Comparison of ENCODE assay signal across 10 mouse cellular contexts in genomic region chr19:11611541-11611945, GRCm38 (mm10). TPM values are rescaled to one million over a fixed set of nuclear protein-coding genes. Genes with fewer than 3 reads are reported as not detected.
A peak's percentile ranks its signal among the peaks of the same experiment; 100 is the strongest.
DNase-seq lines count a peak whose midpoint lies in the region; ATAC-seq and TF ChIP-seq lines count a peak whose summit lies in the region.
"Had no signal": no experiment of that assay in that cellular context is flagged by ENCODE, and none has a peak within 500 bp of the region (broad histone marks: within the 10 kb centered on the region; RNA-seq: fewer than 3 reads in every experiment).

No protein-coding gene starts in this region.

- 31% methylated on average over 6 of the region's 6 CpGs for WGBS in forebrain, postnatal 0 days
- WGBS in lung, embryonic 14.5 days = 13% methylated on average over 6 of the region's 6 CpGs
- WGBS in neural tube, embryonic 15.5 days = 30% methylated on average over 6 of the region's 6 CpGs

- H3K27me3 ChIP-seq in forebrain, postnatal 0 days (ENCODE audit: insufficient read depth, low read length) = no peaks in the 10 kb centered on the region
- H3K27me3 ChIP-seq in lung, embryonic 14.5 days (ENCODE audit: insufficient read depth, low read length) = no peaks in the 10 kb centered on the region
- no peaks in the 10 kb centered on the region for H3K27me3 ChIP-seq in neural tube, embryonic 15.5 days (replicated peaks)

- peak; percentile 91 for ATAC-seq in forebrain, postnatal 0 days
- peak; percentile 77; the same call in 1 of the 2 replicates for ATAC-seq in lung, embryonic 14.5 days (ENCODE audit: insufficient read depth)
- peak; percentile 92 for ATAC-seq in neural tube, embryonic 15.5 days (ENCODE audit: low FRiP score)

- no peaks in the 10 kb centered on the region for H3K36me3 ChIP-seq in forebrain, postnatal 0 days (ENCODE audit: insufficient read depth)
- no peaks in the 10 kb centered on the region for H3K36me3 ChIP-seq in lung, embryonic 14.5 days (ENCODE audit: insufficient read depth)
- H3K36me3 ChIP-seq in neural tube, embryonic 15.5 days = no peaks in the 10 kb centered on the region

- TF ChIP-seq CTCF in forebrain, postnatal 0 days (IDR thresholded peaks at IDR 0.05; ENCODE audit: low read depth) = peak; percentile 74
- peak; percentile 77 for TF ChIP-seq CTCF in lung, embryonic 14.5 days (IDR thresholded peaks at IDR 0.05; ENCODE audit: low read depth)

- no peaks in the 10 kb centered on the region for H3K9me3 ChIP-seq in forebrain, postnatal 0 days (ENCODE audit: low read length)
- no peaks in the 10 kb centered on the region for H3K9me3 ChIP-seq in lung, embryonic 14.5 days (ENCODE audit: low read depth, low read length)
- no peaks in the 10 kb centered on the region for H3K9me3 ChIP-seq in neural tube, embryonic 15.5 days (replicated peaks)

- H3K4me3 ChIP-seq in forebrain, postnatal 0 days (ENCODE audit: low read depth, low read length) = no peak overlapping the region
- H3K4me3 ChIP-seq in lung, embryonic 14.5 days (ENCODE audit: low read depth, low read length) = no peak overlapping the region
- no peak overlapping the region for H3K4me3 ChIP-seq in neural tube, embryonic 15.5 days (replicated peaks)

- no peaks in the 10 kb centered on the region for H3K4me1 ChIP-seq in forebrain, postnatal 0 days (ENCODE audit: insufficient read depth)
- 0 out of 2 replicates have a peak, but pooled peaks cover 3% of the 10 kb centered on the region for H3K4me1 ChIP-seq in lung, embryonic 14.5 days (ENCODE audit: insufficient read depth)
- no peaks in the 10 kb centered on the region for H3K4me1 ChIP-seq in neural tube, embryonic 15.5 days

- H3K9ac ChIP-seq in forebrain, postnatal 0 days = no peak overlapping the region
- H3K9ac ChIP-seq in lung, embryonic 14.5 days = no peak overlapping the region
- no peak overlapping the region for H3K9ac ChIP-seq in neural tube, embryonic 15.5 days (replicated peaks)

- DNase-seq in adrenal gland, adult 2 months = peak; percentile 21
- DNase-seq in adrenal gland, adult 18-20 months (ENCODE audit: low spot score in 2 of 2) = no peak
- DNase-seq in urinary bladder, postnatal 14 days (ENCODE audit: low spot score) = peak; percentile 11
- DNase-seq in urinary bladder, postnatal 10 days (ENCODE audit: low spot score) = no peak
- DNase-seq in forebrain, postnatal 0 days = peak; percentile 46
- peak; percentile 21 to 28 for DNase-seq in kidney, postnatal 36 days
- DNase-seq in lung, embryonic 14.5 days = peak; percentile 88

- no peak overlapping the region for H3K4me2 ChIP-seq in forebrain, postnatal 0 days (ENCODE audit: low read depth)
- H3K4me2 ChIP-seq in lung, embryonic 14.5 days = no peak overlapping the region
- no peak overlapping the region for H3K4me2 ChIP-seq in neural tube, embryonic 15.5 days

- no peak overlapping the region for H3K27ac ChIP-seq in forebrain, postnatal 0 days (ENCODE audit: low read depth, low read length)
- no peak overlapping the region for H3K27ac ChIP-seq in lung, embryonic 14.5 days (ENCODE audit: low read depth)
- H3K27ac ChIP-seq in neural tube, embryonic 15.5 days (replicated peaks) = no peak overlapping the region

RNA-seq across cellular contexts. Expression of gene Ms4a6d, which starts 6.9 kb away (rescaled TPM):
- 1 to 10 TPM; 6.2 to 6.4 TPM for total RNA-seq in adrenal gland, adult 2 months (2021)
- 3.8 and 5.4 TPM in 2 replicates for polyA plus RNA-seq in adrenal gland, adult 2 months (2012; rRNA removed)
- 10 to 100 TPM in 1 of 2 experiments, 1 to 10 TPM in 1; 8.2 to 11.6 TPM for total RNA-seq in adrenal gland, adult 18-20 months (2021)
- total RNA-seq in forebrain, postnatal 0 days (2014; rRNA removed) = 2.4 and 2.5 TPM in 2 replicates
- polyA plus RNA-seq in forebrain, postnatal 0 days (2015; fragmentation: Nextera tagmentation; extraction: Ambion mirVana) = 2.8 TPM in 2 replicates
- 5.2 and 6.0 TPM in 2 replicates for polyA plus RNA-seq in lung, embryonic 14.5 days (2014; fragmentation: Nextera tagmentation; extraction: Ambion mirVana)
- polyA plus RNA-seq in neural tube, embryonic 15.5 days (2015; fragmentation: Nextera tagmentation; extraction: Ambion mirVana) = 2.3 and 3.1 TPM in 2 replicates
- polyA plus RNA-seq: C2C12 had no signal

RNA-seq across cellular contexts. Expression of gene Ms4a2, which starts 12.0 kb away (rescaled TPM):
- total RNA-seq in adrenal gland, adult 2 months (2021) = under 1 TPM in 1 of 2 experiments, not detected in 1; 0.17 TPM
- not detected in 2 replicates for polyA plus RNA-seq in adrenal gland, adult 2 months (2012; rRNA removed)
- total RNA-seq in adrenal gland, adult 18-20 months (2021) = not detected
- total RNA-seq in forebrain, postnatal 0 days (2014; rRNA removed) = not detected in 2 replicates
- polyA plus RNA-seq in forebrain, postnatal 0 days (2015; fragmentation: Nextera tagmentation; extraction: Ambion mirVana) = not detected in 2 replicates
- 0.12 TPM in 1 of 2 replicates, not detected in the other for polyA plus RNA-seq in lung, embryonic 14.5 days (2014; fragmentation: Nextera tagmentation; extraction: Ambion mirVana)
- polyA plus RNA-seq in neural tube, embryonic 15.5 days (2015; fragmentation: Nextera tagmentation; extraction: Ambion mirVana) = 0.24 and 0.27 TPM in 2 replicates
- total RNA-seq: heart, adult 18-20 months had no signal
- polyA plus RNA-seq: C2C12 had no signal

RNA-seq across cellular contexts. Expression of gene Ms4a3, which starts 29.1 kb away (rescaled TPM):
- not detected for total RNA-seq in adrenal gland, adult 2 months (2021)
- not detected in 2 replicates for polyA plus RNA-seq in adrenal gland, adult 2 months (2012; rRNA removed)
- total RNA-seq in adrenal gland, adult 18-20 months (2021) = not detected
- 0.23 TPM in 1 of 2 replicates, not detected in the other for total RNA-seq in forebrain, postnatal 0 days (2014; rRNA removed)
- not detected in 2 replicates for polyA plus RNA-seq in forebrain, postnatal 0 days (2015; fragmentation: Nextera tagmentation; extraction: Ambion mirVana)
- not detected in 2 replicates for polyA plus RNA-seq in lung, embryonic 14.5 days (2014; fragmentation: Nextera tagmentation; extraction: Ambion mirVana)
- 0.10 TPM in 1 of 2 replicates, not detected in the other for polyA plus RNA-seq in neural tube, embryonic 15.5 days (2015; fragmentation: Nextera tagmentation; extraction: Ambion mirVana)
- total RNA-seq: heart, adult 18-20 months had no signal
- polyA plus RNA-seq: C2C12 had no signal

RNA-seq across cellular contexts. Expression of gene Oosp2, which starts 48.8 kb away (rescaled TPM):
- total RNA-seq in adrenal gland, adult 2 months (2021) = under 1 TPM in 1 of 2 experiments, not detected in 1; 0.75 TPM
- not detected in 2 replicates for polyA plus RNA-seq in adrenal gland, adult 2 months (2012; rRNA removed)
- total RNA-seq in adrenal gland, adult 18-20 months (2021) = under 1 TPM in 1 of 2 experiments, not detected in 1; 0.50 TPM
- not detected in 2 replicates for total RNA-seq in forebrain, postnatal 0 days (2014; rRNA removed)
- 0.60 TPM in 1 of 2 replicates, not detected in the other for polyA plus RNA-seq in forebrain, postnatal 0 days (2015; fragmentation: Nextera tagmentation; extraction: Ambion mirVana)
- not detected in 2 replicates for polyA plus RNA-seq in lung, embryonic 14.5 days (2014; fragmentation: Nextera tagmentation; extraction: Ambion mirVana)
- polyA plus RNA-seq in neural tube, embryonic 15.5 days (2015; fragmentation: Nextera tagmentation; extraction: Ambion mirVana) = not detected in 2 replicates
- total RNA-seq: heart, adult 18-20 months had no signal
- polyA plus RNA-seq: C2C12 had no signal

Comparison
In these comparisons a context has a peak if more than half of its experiments do, and no peak if none do; other contexts are left out.
1. DNase-seq: peak in adrenal gland, adult 2 months (single experiment), urinary bladder, postnatal 14 days (single experiment), forebrain, postnatal 0 days (single experiment), kidney, postnatal 36 days (2 of 2) and lung, embryonic 14.5 days (single experiment); none in adrenal gland, adult 18-20 months (0 of 2) and urinary bladder, postnatal 10 days (single experiment).
2. Peak in every context shown above with its lines, with median percentiles within 50 percentile points of each other: ATAC-seq.